Mouse (Mus musculus) C2C12 (cell line): ENCODE results near the gene Tex22.

ENCODE experiments used
- CEBPB ChIP-seq: IDR thresholded peaks from one replicate; pipeline ENCODE4 v1.6.1; 2011; ENCODE audit warnings: low read depth, mild to moderate bottlenecking, control low read depth, moderate library complexity
- CTCF ChIP-seq: IDR thresholded peaks from one replicate; pipeline ENCODE4 v1.5.1; 2011; ENCODE audit not compliant: control insufficient read depth, insufficient read depth, insufficient read length
- MYOD1 ChIP-seq: IDR thresholded peaks from one replicate; pipeline ENCODE4 v1.6.1; 2011; ENCODE audit warnings: low read depth; ENCODE audit not compliant: control insufficient read depth, insufficient read length
- MYOG ChIP-seq: IDR thresholded peaks from one replicate; pipeline ENCODE4 v1.6.1; 2011; ENCODE audit not compliant: control insufficient read depth, insufficient read length; ENCODE audit errors: extremely low read depth
- USF1 ChIP-seq: IDR thresholded peaks from one replicate; pipeline ENCODE4 v1.6.1; 2011; ENCODE audit warnings: low read depth, mild to moderate bottlenecking, control low read depth, moderate library complexity

GRCm38 (mm10) chr12:113026557-113026956 lies 47.7 kb upstream of the Tex22 start:
- no peak for TF ChIP-seq CTCF
- no peak for TF ChIP-seq MYOD1
- no peak for TF ChIP-seq CEBPB
- TF ChIP-seq MYOG = no peak
- no peak for TF ChIP-seq USF1
